Mouse (Mus musculus): ENCODE data around the gene Mum1. TPM values are rescaled to one million over a fixed set of nuclear protein-coding genes. Genes with fewer than 3 reads are reported as not detected.

Mum1 gene
- polyA plus RNA-seq, 1 experiment from 2014 or later, result 61.3 TPM

- no peak for DNase-seq (ENCODE audit: low spot score)
- H3K27ac ChIP-seq (ENCODE audit: low read depth), result no peak overlapping the region
- peaks cover 32% of the 10 kb centered on the region for H3K36me3 ChIP-seq (ENCODE audit: control insufficient read depth, insufficient read depth, low read length)
- 86% methylated on average over 4 of the region's 4 CpGs for WGBS
- H3K4me3 ChIP-seq (ENCODE audit: low read depth, low read length), result 0 out of 2 replicates have a peak overlapping the region, but pooled peaks have one; percentile 1
- peaks cover 6% of the 10 kb centered on the region for H3K4me1 ChIP-seq (replicated peaks; ENCODE audit: control insufficient read depth, insufficient read depth, low read length)
- H3K4me2 ChIP-seq (ENCODE audit: low read length), result peak overlapping the region; percentile 91
- peak overlapping the region; percentile 86 for H3K9ac ChIP-seq (ENCODE audit: low read length)
- no peaks in the 10 kb centered on the region for H3K27me3 ChIP-seq (replicated peaks; ENCODE audit: control insufficient read depth, insufficient read depth, low read length)
- ATAC-seq (replicated peaks; ENCODE audit: low FRiP score, low TSS enrichment, low read depth), result no peak
- no peaks in the 10 kb centered on the region for H3K9me3 ChIP-seq (ENCODE audit: control insufficient read depth, low read length)
Observed at GRCm38 (mm10) chr10:80250573-80250972, 24.3 kb downstream of the Mum1 start.

- Histone ChIP-seq H3K27me3 (replicated peaks; ENCODE audit: control insufficient read depth, insufficient read depth, low read length) (no peaks in the 10 kb centered on the region), H3K9me3 (ENCODE audit: control insufficient read depth, low read length) (no peaks in the 10 kb centered on the region), H3K27ac (ENCODE audit: low read depth) (no peak overlapping the region), H3K4me2 (ENCODE audit: low read length) (no peak overlapping the region), H3K4me1 (replicated peaks; ENCODE audit: control insufficient read depth, insufficient read depth, low read length) (peaks cover 6% of the 10 kb centered on the region), H3K4me3 (ENCODE audit: low read depth, low read length) (no peak overlapping the region), H3K9ac (ENCODE audit: low read length) (no peak overlapping the region), H3K36me3 (ENCODE audit: control insufficient read depth, insufficient read depth, low read length) (peaks cover 46% of the 10 kb centered on the region)
- ATAC-seq (replicated peaks; ENCODE audit: low FRiP score, low TSS enrichment, low read depth), result no peak
- DNase-seq (ENCODE audit: low spot score), result no peak
Observed at GRCm38 (mm10) chr10:80252011-80252410, 25.8 kb downstream of the Mum1 start.

DNA sequence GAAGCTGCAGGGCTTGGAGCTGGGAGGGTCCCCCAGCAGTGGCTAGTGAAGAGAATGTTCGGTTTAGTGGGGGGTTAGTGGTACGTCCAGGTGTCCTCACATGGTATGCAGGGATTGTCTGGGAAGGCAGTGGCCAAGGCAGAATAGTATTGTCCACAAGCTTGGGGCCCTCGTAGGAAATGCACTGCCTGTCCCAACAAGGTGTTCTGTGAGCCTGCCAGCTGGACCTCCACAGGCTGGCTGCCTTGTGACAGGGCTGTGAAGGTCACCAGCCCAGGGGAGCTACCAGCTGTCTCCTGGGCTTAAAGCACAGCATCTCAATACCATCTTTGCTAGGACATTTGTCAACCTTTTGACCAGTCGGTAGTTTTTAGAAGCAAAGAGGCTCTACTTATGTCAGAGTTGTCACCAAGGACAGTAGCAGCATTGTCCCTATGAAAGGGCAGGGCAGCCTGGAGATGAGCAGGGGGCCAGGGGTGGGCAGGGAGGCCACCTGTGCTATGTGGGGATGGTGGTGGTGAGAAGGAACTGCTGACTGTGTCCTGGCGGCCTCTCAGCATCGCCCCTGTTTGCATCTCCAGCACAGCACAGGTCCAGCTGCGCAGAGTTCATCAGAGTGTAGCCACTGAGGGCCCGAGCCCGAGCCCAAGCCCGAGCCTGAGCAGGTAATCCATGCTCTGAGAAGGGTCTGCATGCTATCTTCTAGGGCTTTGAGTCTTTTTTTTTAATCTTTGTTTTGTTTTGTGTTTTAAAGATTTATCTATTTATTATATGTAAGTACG is 26.4 kb downstream of the Mum1 start:
- Histone ChIP-seq H3K9me3 (ENCODE audit: control insufficient read depth, low read length) (no peaks in the 10 kb centered on the region), H3K27ac (ENCODE audit: low read depth) (no peak overlapping the region), H3K4me3 (ENCODE audit: low read depth, low read length) (no peak overlapping the region), H3K27me3 (replicated peaks; ENCODE audit: control insufficient read depth, insufficient read depth, low read length) (no peaks in the 10 kb centered on the region), H3K4me1 (replicated peaks; ENCODE audit: control insufficient read depth, insufficient read depth, low read length) (peaks cover 6% of the 10 kb centered on the region), H3K36me3 (ENCODE audit: control insufficient read depth, insufficient read depth, low read length) (peaks cover 51% of the 10 kb centered on the region), H3K4me2 (ENCODE audit: low read length) (no peak overlapping the region), H3K9ac (ENCODE audit: low read length) (no peak overlapping the region)
- ATAC-seq (replicated peaks; ENCODE audit: low FRiP score, low TSS enrichment, low read depth) (no peak), DNase-seq (ENCODE audit: low spot score) (no peak)
- 90% methylated on average over 11 of the region's 11 CpGs for WGBS

DNA sequence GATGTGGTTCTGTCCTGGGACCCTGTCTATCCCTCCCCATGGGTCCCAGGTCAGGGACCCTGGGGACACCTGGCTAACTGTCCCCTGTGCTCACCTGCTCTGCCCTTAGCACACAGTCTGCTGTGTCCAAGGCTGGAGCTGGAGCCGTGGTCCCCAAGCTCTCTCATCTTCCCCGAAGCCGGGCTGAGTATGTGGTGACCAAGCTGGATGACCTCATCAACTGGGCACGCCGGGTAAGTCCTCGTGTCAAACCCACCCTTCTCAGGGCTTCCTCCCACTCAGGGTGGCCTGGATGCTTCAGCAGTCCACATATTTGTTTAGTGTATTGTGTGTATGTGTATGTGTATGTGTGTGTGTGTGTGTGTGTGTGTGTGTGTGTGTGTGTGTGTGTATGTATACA is 27.3 kb downstream of the Mum1 start:
- ATAC-seq (replicated peaks; ENCODE audit: low FRiP score, low TSS enrichment, low read depth) (no peak), DNase-seq (ENCODE audit: low spot score) (no peak)
- 85% methylated on average over 6 of the region's 6 CpGs for WGBS
- no peak overlapping the region for H3K4me2 ChIP-seq (ENCODE audit: low read length)
- H3K27ac ChIP-seq (ENCODE audit: low read depth), result no peak overlapping the region
- H3K4me1 ChIP-seq (replicated peaks; ENCODE audit: control insufficient read depth, insufficient read depth, low read length), result peaks cover 6% of the 10 kb centered on the region
- no peaks in the 10 kb centered on the region for H3K27me3 ChIP-seq (replicated peaks; ENCODE audit: control insufficient read depth, insufficient read depth, low read length)
- H3K4me3 ChIP-seq (ENCODE audit: low read depth, low read length), result no peak overlapping the region
- no peaks in the 10 kb centered on the region for H3K9me3 ChIP-seq (ENCODE audit: control insufficient read depth, low read length)
- peaks cover 59% of the 10 kb centered on the region for H3K36me3 ChIP-seq (ENCODE audit: control insufficient read depth, insufficient read depth, low read length)
- no peak overlapping the region for H3K9ac ChIP-seq (ENCODE audit: low read length)

DNA sequence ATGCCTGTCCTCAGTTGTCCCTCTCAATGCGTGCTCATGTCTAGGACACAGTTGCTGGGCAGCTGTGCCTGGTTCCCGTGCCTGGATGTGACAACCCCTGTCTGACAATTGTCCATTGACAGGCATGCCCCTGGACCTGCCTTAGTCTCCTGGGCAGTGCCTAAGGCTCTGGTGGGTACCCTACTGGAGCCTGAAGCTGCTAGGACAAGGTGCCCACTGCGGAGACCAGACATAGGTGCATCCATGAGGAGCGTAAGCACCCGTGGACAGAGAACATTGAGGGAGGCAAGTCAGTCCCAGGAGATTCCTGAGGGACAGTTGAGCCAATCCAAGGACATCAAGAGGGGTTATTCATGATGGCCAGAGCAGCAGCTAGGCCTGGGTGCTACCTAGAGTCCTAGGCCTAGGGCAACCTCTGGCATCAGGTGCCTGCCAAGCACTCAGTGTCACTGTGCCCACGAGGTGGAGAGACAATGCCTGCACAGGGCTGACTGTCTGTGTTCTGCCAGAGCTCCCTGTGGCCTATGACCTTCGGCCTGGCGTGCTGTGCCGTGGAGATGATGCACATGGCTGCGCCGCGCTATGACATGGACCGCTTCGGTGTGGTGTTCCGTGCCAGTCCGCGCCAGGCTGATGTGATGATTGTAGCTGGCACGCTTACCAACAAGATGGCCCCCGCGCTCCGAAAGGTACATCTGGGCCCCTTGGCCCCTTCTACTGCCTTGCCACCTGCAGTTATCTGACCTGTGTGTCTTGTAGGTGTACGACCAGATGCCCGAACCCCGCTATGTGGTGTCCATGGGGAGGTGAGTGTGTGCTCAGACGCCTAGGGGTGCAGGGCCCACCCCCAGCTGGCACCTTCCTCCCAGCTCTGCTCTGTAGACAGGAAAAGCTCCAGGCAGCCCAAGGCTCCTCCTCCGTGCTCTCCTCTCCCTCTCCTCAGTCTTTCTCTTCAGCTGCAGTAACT is 28.4 kb downstream of the Mum1 start:
- WGBS, result 94% methylated on average over 26 of the region's 26 CpGs
- no peak overlapping the region for H3K9ac ChIP-seq (ENCODE audit: low read length)
- H3K27me3 ChIP-seq (replicated peaks; ENCODE audit: control insufficient read depth, insufficient read depth, low read length), result no peaks in the 10 kb centered on the region
- H3K4me3 ChIP-seq (ENCODE audit: low read depth, low read length), result no peak overlapping the region
- peaks cover 10% of the 10 kb centered on the region for H3K4me1 ChIP-seq (replicated peaks; ENCODE audit: control insufficient read depth, insufficient read depth, low read length)
- no peaks in the 10 kb centered on the region for H3K9me3 ChIP-seq (ENCODE audit: control insufficient read depth, low read length)
- H3K4me2 ChIP-seq (ENCODE audit: low read length), result no peak overlapping the region
- no peak overlapping the region for H3K27ac ChIP-seq (ENCODE audit: low read depth)
- no peak for DNase-seq (ENCODE audit: low spot score)
- no peak for ATAC-seq (replicated peaks; ENCODE audit: low FRiP score, low TSS enrichment, low read depth)
- peaks cover 65% of the 10 kb centered on the region for H3K36me3 ChIP-seq (ENCODE audit: control insufficient read depth, insufficient read depth, low read length)

GRCm38 (mm10) chr10:80255881-80256535 is 29.8 kb downstream of the Mum1 start:
- ATAC-seq (replicated peaks; ENCODE audit: low FRiP score, low TSS enrichment, low read depth), result no peak
- 90% methylated on average over 5 of the region's 5 CpGs for WGBS
- no peaks in the 10 kb centered on the region for H3K27me3 ChIP-seq (replicated peaks; ENCODE audit: control insufficient read depth, insufficient read depth, low read length)
- no peak for DNase-seq (ENCODE audit: low spot score)
- peaks cover 65% of the 10 kb centered on the region for H3K36me3 ChIP-seq (ENCODE audit: control insufficient read depth, insufficient read depth, low read length)
- no peaks in the 10 kb centered on the region for H3K9me3 ChIP-seq (ENCODE audit: control insufficient read depth, low read length)
- peaks cover 16% of the 10 kb centered on the region for H3K4me1 ChIP-seq (replicated peaks; ENCODE audit: control insufficient read depth, insufficient read depth, low read length)
- no peak overlapping the region for H3K4me3 ChIP-seq (ENCODE audit: low read depth, low read length)
- H3K9ac ChIP-seq (ENCODE audit: low read length), result no peak overlapping the region
- H3K4me2 ChIP-seq (ENCODE audit: low read length), result no peak overlapping the region
- no peak overlapping the region for H3K27ac ChIP-seq (ENCODE audit: low read depth)

- Histone ChIP-seq H3K36me3 (ENCODE audit: control insufficient read depth, insufficient read depth, low read length) (peaks cover 59% of the 10 kb centered on the region), H3K9me3 (ENCODE audit: control insufficient read depth, low read length) (no peaks in the 10 kb centered on the region), H3K27ac (ENCODE audit: low read depth) (no peak overlapping the region), H3K4me3 (ENCODE audit: low read depth, low read length) (no peak overlapping the region), H3K4me2 (ENCODE audit: low read length) (no peak overlapping the region), H3K9ac (ENCODE audit: low read length) (no peak overlapping the region), H3K4me1 (replicated peaks; ENCODE audit: control insufficient read depth, insufficient read depth, low read length) (peaks cover 21% of the 10 kb centered on the region), H3K27me3 (replicated peaks; ENCODE audit: control insufficient read depth, insufficient read depth, low read length) (no peaks in the 10 kb centered on the region)
- DNase-seq (ENCODE audit: low spot score) (no peak), ATAC-seq (replicated peaks; ENCODE audit: low FRiP score, low TSS enrichment, low read depth) (no peak)
- WGBS, result 69% methylated on average over 2 of the region's 2 CpGs
Observed at GRCm38 (mm10) chr10:80257936-80258335, 31.7 kb downstream of the Mum1 start.

- no peaks in the 10 kb centered on the region for H3K9me3 ChIP-seq (ENCODE audit: control insufficient read depth, low read length)
- peaks cover 50% of the 10 kb centered on the region for H3K36me3 ChIP-seq (ENCODE audit: control insufficient read depth, insufficient read depth, low read length)
- H3K27ac ChIP-seq (ENCODE audit: low read depth), result no peak overlapping the region
- H3K27me3 ChIP-seq (replicated peaks; ENCODE audit: control insufficient read depth, insufficient read depth, low read length), result no peaks in the 10 kb centered on the region
- ATAC-seq (replicated peaks; ENCODE audit: low FRiP score, low TSS enrichment, low read depth) (no peak), DNase-seq (ENCODE audit: low spot score) (no peak)
- H3K9ac ChIP-seq (ENCODE audit: low read length), result no peak overlapping the region
- WGBS, result 89% methylated on average over 14 of the region's 14 CpGs
- H3K4me3 ChIP-seq (ENCODE audit: low read depth, low read length), result no peak overlapping the region
- H3K4me2 ChIP-seq (ENCODE audit: low read length), result 0 out of 2 replicates have a peak overlapping the region, but pooled peaks have one; percentile 91
- peaks cover 21% of the 10 kb centered on the region for H3K4me1 ChIP-seq (replicated peaks; ENCODE audit: control insufficient read depth, insufficient read depth, low read length)
Observed at GRCm38 (mm10) chr10:80258752-80259462, 32.7 kb downstream of the Mum1 start.
